Mouse (Mus musculus): ENCODE data around the gene Rergl. TPM values are rescaled to one million over a fixed set of nuclear protein-coding genes. Genes with fewer than 3 reads are reported as not detected.

The Rergl gene
- under 1 TPM in 1 of 2 experiments, not detected in 1; 0.29 TPM for polyA plus RNA-seq (2017; shearing (Covaris generic))

GRCm38 (mm10) chr6:139501876-139502275 lies at the start of gene Rergl:
Rergl (minus strand) TSS chr6:139501976.

Other genes with a start within 250 kb of the Rergl start
- 1 to 10 TPM in 1 of 2 experiments, under 1 TPM in 1; 0.20 to 3.0 TPM for gene Pik3c2g, start 85.2 kb upstream of the Rergl start, polyA plus RNA-seq (2017; shearing (Covaris generic))